Mouse (Mus musculus): ENCODE measurements at regions not wholly inside any gene's neighbourhood (a gene's known extent, or its start where the extent isn't known, plus 50 kb on each side); places are given as distances from the start of the nearest gene placed in this dataset.
"Not testable (repeated sequence)": the region's sequence is repeated elsewhere in the genome, so short reads cannot be mapped to it uniquely, and the experiment has no call there.

DNA sequence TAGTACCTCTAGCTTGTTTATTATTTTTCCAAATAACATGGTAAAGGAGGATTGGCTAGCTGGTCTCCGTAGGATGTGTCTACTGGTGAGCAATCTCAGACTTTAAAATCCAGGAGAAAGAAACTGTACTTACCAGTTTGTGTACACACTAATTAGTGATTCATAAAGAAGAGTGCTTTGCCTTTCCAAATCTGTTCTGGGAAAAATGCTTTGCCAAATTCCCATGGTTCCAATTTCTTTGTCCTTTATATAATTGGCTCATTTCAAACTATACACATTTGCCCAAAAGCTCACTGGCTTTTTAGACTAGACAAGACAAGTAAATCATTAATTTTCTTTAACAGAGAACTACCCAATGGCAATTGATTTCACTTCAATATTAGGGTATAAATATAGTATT lies 686.2 kb downstream of the Pla2g4a start:
- H3K9ac ChIP-seq: no peak overlapping the region
- no peak for ATAC-seq (ENCODE audit: low FRiP score)
- H3K36me3 ChIP-seq: no peaks in the 10 kb centered on the region
- no peaks in the 10 kb centered on the region for H3K9me3 ChIP-seq (replicated peaks)
- no peaks in the 10 kb centered on the region for H3K4me1 ChIP-seq
- WGBS: 97% methylated on average over 1 of the region's 1 CpGs
- H3K27me3 ChIP-seq: no peaks in the 10 kb centered on the region
- H3K4me2 ChIP-seq (replicated peaks): no peak overlapping the region
- no peak overlapping the region for H3K4me3 ChIP-seq
- no peak overlapping the region for H3K27ac ChIP-seq

DNA sequence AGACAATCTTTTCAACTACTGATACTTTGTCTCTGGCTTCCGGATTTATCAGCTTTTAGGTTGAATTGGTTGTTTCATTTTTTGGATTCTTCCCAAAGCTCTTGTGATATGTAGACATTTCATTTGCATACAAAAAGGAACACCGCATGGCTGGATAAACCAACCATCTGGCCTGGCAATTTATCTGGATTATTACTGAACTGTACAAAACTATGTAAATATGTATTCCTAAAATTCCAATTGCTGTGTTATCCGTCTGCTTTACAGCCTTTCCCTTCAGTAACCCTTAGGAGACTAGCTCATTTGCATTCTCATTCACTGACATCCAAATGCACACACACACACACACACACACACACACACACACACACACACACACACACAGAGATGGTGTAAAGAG lies 704.2 kb downstream of the Pla2g4a start:
- Histone ChIP-seq H3K27ac (no peak overlapping the region), H3K9ac (no peak overlapping the region), H3K4me1 (no peaks in the 10 kb centered on the region), H3K4me2 (replicated peaks) (no peak overlapping the region), H3K27me3 (no peaks in the 10 kb centered on the region), H3K9me3 (replicated peaks) (no peaks in the 10 kb centered on the region), H3K36me3 (no peaks in the 10 kb centered on the region), H3K4me3 (no peak overlapping the region)
- no peak for ATAC-seq (ENCODE audit: low FRiP score)
- 88% methylated on average over 3 of the region's 3 CpGs for WGBS

DNA sequence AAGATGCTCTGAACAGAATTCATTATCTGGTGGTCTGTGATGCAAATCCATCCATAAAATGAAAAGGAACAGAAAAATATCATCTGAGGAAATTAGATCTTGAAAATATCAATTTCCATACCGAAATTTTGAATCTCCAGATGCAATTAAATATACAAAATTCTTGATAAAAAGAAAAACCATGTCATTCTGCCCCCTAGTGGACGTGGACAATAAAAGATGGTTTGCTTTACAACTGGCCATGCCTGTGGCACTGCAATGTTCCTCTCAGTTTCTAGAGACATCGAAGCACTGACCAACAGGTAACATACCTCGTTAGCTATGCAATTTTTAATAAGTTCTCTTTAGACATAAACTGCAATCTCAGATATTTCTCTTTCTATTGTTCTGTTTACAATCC lies 706.9 kb downstream of the Pla2g4a start:
- no peak for ATAC-seq (ENCODE audit: low FRiP score)

DNA sequence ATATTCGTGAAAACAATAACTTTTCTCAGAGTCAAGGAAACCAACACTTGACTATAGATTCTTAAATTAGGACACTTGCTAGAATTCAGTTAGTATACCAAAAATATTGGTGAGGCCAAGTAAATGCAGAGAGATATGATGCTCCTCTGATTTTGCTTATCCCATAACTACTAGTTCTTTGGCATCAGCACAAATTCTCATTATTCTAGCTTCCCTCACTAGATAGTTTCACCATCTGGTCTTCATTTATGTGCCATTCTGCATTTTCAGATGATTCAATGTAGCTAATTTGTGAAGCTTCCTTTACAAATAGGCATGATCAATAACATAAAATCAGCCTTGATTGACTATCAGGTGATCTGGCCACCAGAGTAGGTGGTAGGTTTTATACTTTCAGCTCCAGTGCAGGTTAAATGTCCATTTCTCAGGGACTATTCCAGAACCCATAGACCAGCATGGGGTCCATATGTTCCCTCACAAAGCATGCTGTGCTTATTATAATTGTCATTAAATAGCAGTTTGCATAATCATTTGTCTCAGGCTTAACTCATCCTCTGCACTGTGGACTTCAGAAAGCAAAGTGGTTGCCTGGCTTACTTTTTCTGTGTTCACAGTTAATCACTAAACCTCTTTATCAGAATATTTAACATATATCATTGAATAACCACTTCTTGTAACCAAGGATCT lies 722.6 kb downstream of the Pla2g4a start:
- 80% methylated on average over 1 of the region's 1 CpGs for WGBS
- Histone ChIP-seq H3K27me3 (no peaks in the 10 kb centered on the region), H3K9me3 (replicated peaks) (no peaks in the 10 kb centered on the region), H3K27ac (no peak overlapping the region), H3K9ac (no peak overlapping the region), H3K4me2 (replicated peaks) (no peak overlapping the region), H3K4me3 (no peak overlapping the region), H3K4me1 (no peaks in the 10 kb centered on the region), H3K36me3 (no peaks in the 10 kb centered on the region)
- ATAC-seq (ENCODE audit: low FRiP score): no peak

More for the DNA sequence above, 706.9 kb downstream of the Pla2g4a start:
- Histone ChIP-seq H3K27me3 (no peaks in the 10 kb centered on the region), H3K4me2 (replicated peaks) (no peak overlapping the region), H3K27ac (no peak overlapping the region), H3K9ac (no peak overlapping the region), H3K9me3 (replicated peaks) (no peaks in the 10 kb centered on the region), H3K4me3 (no peak overlapping the region), H3K36me3 (no peaks in the 10 kb centered on the region), H3K4me1 (no peaks in the 10 kb centered on the region)
- 50% methylated on average over 4 of the region's 4 CpGs for WGBS

DNA sequence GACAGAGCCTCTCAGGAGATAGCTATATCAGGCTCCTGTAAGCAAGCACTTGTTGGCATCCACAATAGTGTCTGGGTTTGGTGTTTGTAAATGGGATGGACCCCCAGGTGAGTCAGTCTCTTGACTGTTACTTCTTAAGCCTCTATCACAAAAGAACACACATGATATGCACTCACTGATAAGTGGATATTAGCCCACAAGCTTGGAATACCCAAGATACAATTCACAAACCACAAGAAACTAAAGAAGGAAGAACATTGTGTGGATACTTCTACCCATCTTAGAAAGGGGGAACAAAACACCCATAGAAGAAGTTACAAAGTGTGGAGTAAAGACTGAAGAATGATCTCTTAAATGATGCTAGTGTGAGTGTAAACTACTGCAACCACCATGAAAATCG lies 733.9 kb downstream of the Pla2g4a start:
- not testable (repeated sequence) for H3K4me2 ChIP-seq (replicated peaks); H3K4me1 ChIP-seq; ATAC-seq (ENCODE audit: low FRiP score); H3K27me3 ChIP-seq; H3K4me3 ChIP-seq; H3K36me3 ChIP-seq; H3K27ac ChIP-seq; H3K9me3 ChIP-seq (replicated peaks); H3K9ac ChIP-seq
- WGBS: 97% methylated on average over 1 of the region's 1 CpGs

DNA sequence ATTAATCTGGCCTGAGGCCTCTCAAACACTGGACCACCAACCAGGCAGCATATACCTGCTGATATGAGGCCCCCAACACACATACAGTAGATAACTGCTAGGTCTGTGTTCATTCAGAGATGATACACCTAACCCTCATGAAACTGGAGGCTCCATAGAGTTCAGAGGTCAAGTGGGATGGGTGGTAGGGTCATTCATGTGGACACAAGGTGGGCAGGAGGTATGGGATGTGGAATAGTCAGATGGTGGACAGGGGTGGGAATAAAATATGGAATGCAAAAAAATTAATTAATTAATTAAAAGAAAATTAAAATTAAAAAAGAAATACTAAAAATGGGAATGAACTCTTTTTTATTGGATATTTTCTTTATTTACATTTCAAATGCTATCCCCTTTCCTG lies 734.7 kb downstream of the Pla2g4a start:
- no peaks in the 10 kb centered on the region for H3K9me3 ChIP-seq (replicated peaks)
- H3K36me3 ChIP-seq: no peaks in the 10 kb centered on the region
- ATAC-seq (ENCODE audit: low FRiP score): 0 out of 2 replicates have a peak, but pooled peaks have one; percentile 40

DNA sequence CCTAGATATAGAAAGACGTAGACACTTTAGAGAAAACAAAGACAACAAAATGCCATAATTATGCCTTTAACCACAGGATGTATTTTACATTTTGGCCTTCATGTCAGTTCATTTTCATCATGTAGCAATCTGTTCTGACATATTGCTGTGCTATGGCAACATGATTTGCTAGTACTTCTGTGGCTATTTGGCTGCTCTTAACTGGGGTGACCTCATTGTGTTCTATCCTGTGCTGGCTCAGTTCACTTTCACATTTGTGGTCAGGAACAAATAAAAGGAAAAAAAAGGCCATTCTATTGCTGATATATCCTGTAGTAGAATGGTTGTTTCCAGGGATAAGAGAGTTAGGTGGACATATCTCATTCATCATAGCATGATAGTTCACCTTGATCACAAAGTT lies 758.5 kb downstream of the Pla2g4a start:
- Histone ChIP-seq H3K4me3 (no peak overlapping the region), H3K27me3 (no peaks in the 10 kb centered on the region), H3K36me3 (no peaks in the 10 kb centered on the region), H3K27ac (no peak overlapping the region), H3K4me2 (replicated peaks) (no peak overlapping the region), H3K4me1 (no peaks in the 10 kb centered on the region), H3K9ac (no peak overlapping the region), H3K9me3 (replicated peaks) (no peaks in the 10 kb centered on the region)
- ATAC-seq (ENCODE audit: low FRiP score): no peak
- WGBS: 86% methylated on average over 1 of the region's 1 CpGs

More for the DNA sequence above, 734.7 kb downstream of the Pla2g4a start:
- Histone ChIP-seq H3K27ac (no peak overlapping the region), H3K4me2 (replicated peaks) (no peak overlapping the region), H3K27me3 (no peaks in the 10 kb centered on the region), H3K9ac (no peak overlapping the region), H3K4me1 (no peaks in the 10 kb centered on the region), H3K4me3 (no peak overlapping the region)

DNA sequence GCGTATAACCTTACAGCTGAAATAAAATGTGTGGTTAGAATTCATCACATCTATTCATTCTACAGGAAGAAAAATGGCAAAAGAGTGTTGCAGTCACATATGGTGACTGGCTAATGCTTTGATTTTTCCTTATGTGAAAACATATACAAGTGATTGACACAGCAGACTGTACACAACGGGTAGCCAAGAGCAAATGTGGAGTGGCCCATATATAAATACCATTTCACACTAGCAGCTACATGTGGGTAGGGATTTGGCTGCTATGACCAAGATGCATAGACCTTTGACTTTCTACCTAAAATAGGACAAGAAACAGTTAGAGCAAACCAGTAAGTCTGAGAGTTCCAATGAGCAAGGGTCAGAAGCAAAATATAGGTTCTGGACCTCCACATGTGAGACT lies 761.8 kb downstream of the Pla2g4a start:
- Histone ChIP-seq H3K36me3 (no peaks in the 10 kb centered on the region), H3K27ac (no peak overlapping the region), H3K9me3 (replicated peaks) (no peaks in the 10 kb centered on the region), H3K27me3 (no peaks in the 10 kb centered on the region), H3K4me2 (replicated peaks) (no peak overlapping the region), H3K4me1 (no peaks in the 10 kb centered on the region), H3K4me3 (no peak overlapping the region), H3K9ac (no peak overlapping the region)
- 92% methylated on average over 2 of the region's 2 CpGs for WGBS
- ATAC-seq (ENCODE audit: low FRiP score): no peak

DNA sequence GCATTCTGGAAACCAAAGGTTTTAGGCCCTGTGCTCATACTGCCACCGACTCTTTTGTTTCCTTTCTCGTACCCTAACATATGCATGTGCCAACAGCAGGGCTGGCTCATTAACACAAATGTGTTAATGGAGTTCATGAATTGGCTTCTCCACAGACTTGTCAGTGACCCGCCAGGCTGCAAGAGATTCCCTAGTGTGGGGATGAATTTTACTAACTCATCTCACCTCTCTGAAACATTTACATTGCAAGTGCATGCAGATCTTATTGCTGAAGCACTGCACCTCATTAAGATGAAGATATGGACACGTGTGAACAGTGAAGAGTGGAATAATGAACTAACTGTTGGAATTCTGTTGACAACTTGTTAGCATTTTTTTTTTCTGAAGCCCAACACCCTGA lies 762.2 kb downstream of the Pla2g4a start:
- Histone ChIP-seq H3K4me2 (replicated peaks) (no peak overlapping the region), H3K9me3 (replicated peaks) (no peaks in the 10 kb centered on the region), H3K27ac (no peak overlapping the region), H3K4me1 (no peaks in the 10 kb centered on the region), H3K4me3 (no peak overlapping the region), H3K36me3 (no peaks in the 10 kb centered on the region), H3K27me3 (no peaks in the 10 kb centered on the region), H3K9ac (no peak overlapping the region)
- 62% methylated on average over 4 of the region's 4 CpGs for WGBS
- ATAC-seq (ENCODE audit: low FRiP score): no peak

Data from hindbrain, embryonic 12.5 days (tissue).